Mouse (Mus musculus) heart, embryonic 16.5 days (tissue): ENCODE measurements around the gene Kat6b. TPM values are rescaled to one million over a fixed set of nuclear protein-coding genes. Genes with fewer than 3 reads are reported as not detected.
A peak's percentile ranks its signal among the peaks of the same experiment; 100 is the strongest.

Experiments used
- ATAC-seq: fragments of 200-750 bp; cut with Nextera tagmentation; replicated peaks from 2 replicates; pipeline ENCODE4 v1.8.0; 2017; ENCODE audit warnings: moderate number of reproducible peaks; ENCODE audit not compliant: insufficient read depth, low FRiP score; ENCODE audit errors: extremely low read depth
- H3K27ac ChIP-seq: fragments of 300-500 bp; sonication (generic); 2 replicates; pipeline ENCODE4 v1.5.1; 2014; ENCODE audit warnings: mild to moderate bottlenecking, low read length, control low read depth, moderate library complexity
- H3K27me3 ChIP-seq: fragments of 300-500 bp; sonication (generic); 2 replicates; pipeline ENCODE4 v1.6.1; 2014; ENCODE audit warnings: low read length, mixed read lengths; ENCODE audit not compliant: control insufficient read depth, insufficient read depth
- H3K36me3 ChIP-seq: fragments of 300-500 bp; sonication (generic); 2 replicates; pipeline ENCODE4 v1.6.1; 2014; ENCODE audit not compliant: control insufficient read depth, insufficient read depth
- H3K4me1 ChIP-seq: fragments of 300-500 bp; sonication (generic); 2 replicates; pipeline ENCODE4 v1.6.1; 2014; ENCODE audit warnings: low read length, mixed read lengths; ENCODE audit not compliant: control insufficient read depth, insufficient read depth
- H3K4me2 ChIP-seq: fragments of 300-500 bp; sonication (generic); 2 replicates; pipeline ENCODE4 v1.6.1; 2014; ENCODE audit warnings: low read depth, mild to moderate bottlenecking, control low read depth, low read length
- H3K4me3 ChIP-seq: fragments of 300-500 bp; sonication (generic); 2 replicates; pipeline ENCODE4 v1.5.1; 2014; ENCODE audit warnings: mild to moderate bottlenecking, control low read depth, low read length
- H3K9ac ChIP-seq: fragments of 300-500 bp; sonication (generic); 2 replicates; pipeline ENCODE4 v1.6.1; 2014; ENCODE audit warnings: low read length, control low read depth
- H3K9me3 ChIP-seq: fragments of 300-500 bp; sonication (generic); replicated peaks from 2 replicates; pipeline ENCODE4 v1.6.1; 2016; ENCODE audit warnings: low read length; ENCODE audit not compliant: control insufficient read depth
- WGBS: fragments of 180-500 bp; shearing (Covaris S2); extraction: QIAGEN DNeasy Blood & Tissue Kit; methylation state at CpG from one replicate; pipeline ENCODE4 v1.1.7; 2014; 5-methylcytosine and 5-hydroxymethylcytosine counted together
- polyA plus RNA-seq: library from polyadenylated mRNA; unstranded; fragments of >200 nt; fragmentation: Nextera tagmentation; extraction: Ambion mirVana; gene quantifications from 2 replicates; pipeline ENCODE4 v1.2.1, GENCODE M21; 2015

The Kat6b gene
- polyA plus RNA-seq, 1 experiment from 2014 or later = 9.4 TPM

DNA sequence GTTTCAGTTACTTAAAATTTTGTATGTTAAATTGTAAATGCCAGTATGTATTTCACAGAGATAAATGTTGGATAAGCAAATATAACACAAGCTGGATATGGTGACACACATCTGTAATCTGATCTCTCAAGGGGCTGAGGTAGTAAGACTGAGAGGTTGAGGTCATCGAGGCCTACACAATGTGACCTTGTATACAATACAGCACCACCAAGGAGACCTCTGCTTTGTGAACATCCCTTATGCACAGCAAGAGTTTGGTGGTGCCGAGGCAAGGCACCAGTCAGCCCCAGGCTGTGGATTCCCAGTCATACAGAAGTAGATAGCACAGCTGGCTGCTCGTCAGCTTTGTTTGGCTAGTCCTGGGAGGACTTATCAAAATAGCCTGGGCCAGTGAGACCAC lies 59.1 kb downstream of the Kat6b start:
- H3K27ac ChIP-seq = no peak overlapping the region
- peaks cover 14% of the 10 kb centered on the region for H3K36me3 ChIP-seq
- no peaks in the 10 kb centered on the region for H3K27me3 ChIP-seq
- no peak overlapping the region for H3K9ac ChIP-seq
- no peak overlapping the region for H3K4me2 ChIP-seq
- no peak for ATAC-seq
- peaks cover 3% of the 10 kb centered on the region; the same call in 1 of the 2 replicates for H3K9me3 ChIP-seq
- H3K4me3 ChIP-seq = no peak overlapping the region
- H3K4me1 ChIP-seq = peaks cover 25% of the 10 kb centered on the region
- 38% methylated on average over 3 of the region's 3 CpGs for WGBS

DNA sequence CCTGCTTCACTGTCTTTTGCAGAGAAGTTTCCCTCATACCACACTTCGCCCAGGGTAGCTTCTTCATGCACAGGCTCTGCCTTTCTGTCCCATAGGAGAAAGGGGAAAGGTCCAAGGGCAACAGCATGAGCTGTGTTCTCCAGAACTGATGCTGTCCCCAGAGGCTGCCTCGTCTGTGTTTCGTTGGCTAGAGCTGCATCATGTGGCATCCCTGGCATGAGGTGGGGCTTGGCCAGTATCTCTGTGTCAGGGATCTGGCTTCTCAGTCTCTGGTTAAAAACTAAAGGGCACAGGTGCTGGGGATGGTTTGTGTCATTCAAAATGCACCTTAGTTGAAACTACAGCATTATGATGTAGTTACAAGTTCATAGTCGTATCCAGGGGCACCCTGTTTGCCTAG lies 64.3 kb downstream of the Kat6b start:
- Histone ChIP-seq H3K27ac (no peak overlapping the region), H3K27me3 (no peaks in the 10 kb centered on the region), H3K4me2 (no peak overlapping the region), H3K4me1 (peaks cover 42% of the 10 kb centered on the region), H3K9ac (no peak overlapping the region), H3K4me3 (no peak overlapping the region), H3K36me3 (peaks cover 14% of the 10 kb centered on the region), H3K9me3 (peaks cover 3% of the 10 kb centered on the region; the same call in 1 of the 2 replicates)
- no peak for ATAC-seq
- WGBS = 55% methylated on average over 4 of the region's 4 CpGs

DNA sequence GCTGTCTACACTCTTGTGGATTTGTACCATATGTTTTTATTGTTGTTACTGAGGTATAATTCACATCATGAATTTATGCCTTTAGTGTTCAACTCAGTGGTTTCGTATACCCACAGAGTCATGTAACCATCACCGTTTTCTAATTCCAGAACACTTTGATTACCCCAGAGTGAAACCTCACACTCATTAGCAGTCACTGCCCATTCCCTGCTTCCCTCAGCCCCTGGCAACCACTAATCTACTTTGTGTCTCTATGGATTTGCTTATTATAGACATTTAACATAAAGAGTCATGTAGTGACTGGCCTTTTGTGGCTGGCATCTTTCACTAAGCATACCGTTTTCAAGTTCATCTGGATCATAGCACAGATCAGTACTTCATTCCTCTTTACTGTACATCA lies 65.1 kb downstream of the Kat6b start:
- Histone ChIP-seq H3K4me1 (peaks cover 41% of the 10 kb centered on the region), H3K27ac (no peak overlapping the region), H3K4me2 (no peak overlapping the region), H3K9me3 (peaks cover 3% of the 10 kb centered on the region; the same call in 1 of the 2 replicates), H3K27me3 (no peaks in the 10 kb centered on the region), H3K36me3 (peaks cover 11% of the 10 kb centered on the region), H3K4me3 (no peak overlapping the region), H3K9ac (no peak overlapping the region)
- ATAC-seq = no peak
- 70% methylated on average over 3 of the region's 3 CpGs for WGBS

DNA sequence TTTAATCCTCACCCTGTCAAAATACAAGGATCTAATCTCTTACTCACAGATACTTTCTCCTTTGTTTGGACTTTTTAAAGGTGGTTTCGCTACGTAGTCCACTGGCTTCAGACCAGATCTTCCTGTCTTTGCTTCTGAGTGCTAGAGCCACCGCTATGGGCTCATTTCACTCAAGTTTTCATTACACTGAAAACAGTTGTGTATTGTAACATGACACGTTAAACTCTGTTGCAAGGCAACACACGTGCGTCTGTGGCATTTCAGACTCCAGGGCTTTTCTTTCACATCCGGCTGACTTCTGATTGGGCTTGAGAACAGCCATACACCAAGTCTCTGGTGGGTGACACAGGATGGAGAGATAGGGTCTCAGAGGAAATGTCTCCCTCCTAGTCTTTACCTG lies 66.1 kb downstream of the Kat6b start:
- Histone ChIP-seq H3K36me3 (peaks cover 4% of the 10 kb centered on the region), H3K27me3 (no peaks in the 10 kb centered on the region), H3K9me3 (0 out of 2 replicates have a peak, but pooled peaks cover under 1% of the 10 kb centered on the region), H3K4me1 (peaks cover 48% of the 10 kb centered on the region), H3K4me2 (peak overlapping the region; percentile 14), H3K27ac (peak overlapping the region; percentile 11; the same call in 1 of the 2 replicates), H3K9ac (no peak overlapping the region), H3K4me3 (no peak overlapping the region)
- 23% methylated on average over 7 of the region's 7 CpGs for WGBS
- ATAC-seq = no peak; the same call in 1 of the 2 replicates

DNA sequence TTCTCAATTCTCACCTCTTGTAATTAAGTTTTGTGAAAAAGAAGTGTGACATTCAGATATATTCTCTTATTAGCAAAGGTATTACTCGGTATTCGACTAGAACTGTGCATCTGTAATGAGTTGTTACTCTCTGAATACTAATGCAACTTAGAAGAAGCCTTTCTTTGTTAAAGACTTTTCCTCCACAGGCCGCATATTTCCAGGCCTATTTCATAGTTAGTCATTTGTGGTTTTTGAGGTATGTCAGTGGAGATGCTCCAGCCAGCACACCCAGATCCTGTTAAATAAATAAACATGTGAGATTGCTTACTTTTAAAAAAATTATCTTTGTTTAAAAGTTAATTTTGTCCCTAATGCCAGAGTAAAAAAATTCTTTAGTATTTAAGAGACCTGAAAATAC lies 66.7 kb downstream of the Kat6b start:
- H3K36me3 ChIP-seq = no peaks in the 10 kb centered on the region
- ATAC-seq = no peak
- H3K4me2 ChIP-seq = no peak overlapping the region
- WGBS = 78% methylated on average over 3 of the region's 3 CpGs
- H3K9me3 ChIP-seq = no peaks in the 10 kb centered on the region
- H3K9ac ChIP-seq = no peak overlapping the region
- no peak overlapping the region for H3K4me3 ChIP-seq
- no peak overlapping the region for H3K27ac ChIP-seq
- H3K4me1 ChIP-seq = peaks cover 48% of the 10 kb centered on the region
- H3K27me3 ChIP-seq = no peaks in the 10 kb centered on the region

DNA sequence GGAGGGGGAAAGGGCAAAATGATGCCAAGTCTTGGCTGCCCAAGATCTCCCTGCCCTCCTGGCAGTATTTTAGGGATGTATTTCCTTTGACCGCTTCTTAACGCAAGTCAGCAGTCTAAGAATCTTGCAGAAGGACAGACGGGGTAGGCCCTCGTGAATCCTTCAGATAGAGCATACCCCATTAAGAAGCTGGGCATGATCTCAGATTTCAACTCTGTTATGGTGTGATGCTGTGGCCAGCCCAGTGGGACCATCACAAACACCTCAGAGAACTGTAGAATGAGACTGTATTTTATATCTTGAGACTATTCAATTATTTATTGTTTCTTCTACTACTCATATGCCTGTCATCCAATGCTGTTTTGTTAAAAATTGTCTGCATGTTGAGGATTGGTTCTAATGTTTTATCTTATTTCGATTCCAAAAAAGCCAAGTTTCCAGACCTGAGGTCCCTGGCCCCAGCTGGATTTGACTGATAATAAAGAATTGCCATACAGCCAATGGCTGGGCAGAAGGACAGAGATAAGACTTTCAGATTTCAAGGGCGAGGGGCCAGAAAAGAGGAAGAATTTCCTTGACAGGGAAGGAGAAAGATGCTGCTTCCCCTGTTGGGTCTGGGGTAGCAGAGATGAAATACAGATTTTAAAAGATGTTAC lies 67.8 kb downstream of the Kat6b start:
- H3K27me3 ChIP-seq = no peaks in the 10 kb centered on the region
- 56% methylated on average over 6 of the region's 6 CpGs for WGBS
- H3K27ac ChIP-seq = no peak overlapping the region
- no peaks in the 10 kb centered on the region for H3K36me3 ChIP-seq
- ATAC-seq = no peak
- no peak overlapping the region for H3K4me2 ChIP-seq
- H3K9ac ChIP-seq = no peak overlapping the region
- no peaks in the 10 kb centered on the region for H3K9me3 ChIP-seq
- H3K4me1 ChIP-seq = peaks cover 48% of the 10 kb centered on the region
- no peak overlapping the region for H3K4me3 ChIP-seq

DNA sequence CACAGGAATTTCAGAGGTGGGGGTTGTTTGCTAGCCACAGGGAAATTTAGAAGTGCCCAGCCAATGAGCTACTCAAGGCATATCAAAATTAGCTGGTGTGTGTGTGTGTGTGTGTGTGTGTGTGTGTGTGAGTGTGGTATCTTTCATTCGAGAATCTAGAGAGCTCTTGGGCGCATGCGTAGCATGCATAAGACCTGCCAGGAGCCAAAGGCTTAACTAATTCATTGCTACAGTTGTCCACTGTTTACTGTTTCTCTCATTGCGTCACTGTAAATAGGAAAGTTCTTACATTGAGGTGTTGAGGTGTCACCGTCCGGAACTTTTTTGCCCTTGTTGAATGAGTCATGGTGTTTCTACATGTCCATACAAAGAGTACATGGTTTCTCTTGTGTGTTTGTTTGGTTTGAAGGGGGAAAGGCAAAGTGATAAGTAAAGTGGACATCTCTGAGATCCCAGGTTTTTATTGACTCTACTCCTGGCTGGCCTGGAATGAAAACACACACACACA lies 68.4 kb downstream of the Kat6b start:
- H3K9me3 ChIP-seq = no peaks in the 10 kb centered on the region
- no peak overlapping the region for H3K4me3 ChIP-seq
- H3K4me1 ChIP-seq = peaks cover 47% of the 10 kb centered on the region
- H3K27ac ChIP-seq = no peak overlapping the region
- no peak for ATAC-seq
- H3K4me2 ChIP-seq = no peak overlapping the region
- no peaks in the 10 kb centered on the region for H3K27me3 ChIP-seq
- H3K9ac ChIP-seq = no peak overlapping the region
- WGBS = 50% methylated on average over 6 of the region's 6 CpGs
- no peaks in the 10 kb centered on the region for H3K36me3 ChIP-seq

DNA sequence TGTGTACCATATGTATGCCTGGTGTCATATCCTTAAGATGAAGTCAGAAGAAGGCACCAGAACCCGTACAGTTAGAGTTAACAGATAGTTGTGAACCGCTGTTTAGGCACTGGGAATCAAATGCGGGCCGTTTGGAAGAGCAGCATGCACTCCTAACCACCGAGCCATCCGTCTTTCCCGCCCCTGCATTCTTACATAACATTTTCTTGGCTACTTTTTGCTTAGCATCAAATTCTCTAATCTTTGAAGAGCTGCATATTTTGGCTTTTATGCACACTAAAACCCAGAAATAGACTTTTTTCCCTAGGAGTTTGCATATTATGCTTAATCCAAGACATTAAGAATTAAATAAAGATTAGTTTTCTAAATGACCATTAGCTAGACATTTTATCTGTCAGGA lies 69.3 kb downstream of the Kat6b start:
- 71% methylated on average over 7 of the region's 7 CpGs for WGBS
- Histone ChIP-seq H3K4me2 (no peak overlapping the region), H3K4me3 (no peak overlapping the region), H3K27ac (no peak overlapping the region), H3K4me1 (peaks cover 40% of the 10 kb centered on the region), H3K36me3 (no peaks in the 10 kb centered on the region), H3K9ac (no peak overlapping the region), H3K27me3 (no peaks in the 10 kb centered on the region), H3K9me3 (no peaks in the 10 kb centered on the region)
- ATAC-seq = no peak

DNA sequence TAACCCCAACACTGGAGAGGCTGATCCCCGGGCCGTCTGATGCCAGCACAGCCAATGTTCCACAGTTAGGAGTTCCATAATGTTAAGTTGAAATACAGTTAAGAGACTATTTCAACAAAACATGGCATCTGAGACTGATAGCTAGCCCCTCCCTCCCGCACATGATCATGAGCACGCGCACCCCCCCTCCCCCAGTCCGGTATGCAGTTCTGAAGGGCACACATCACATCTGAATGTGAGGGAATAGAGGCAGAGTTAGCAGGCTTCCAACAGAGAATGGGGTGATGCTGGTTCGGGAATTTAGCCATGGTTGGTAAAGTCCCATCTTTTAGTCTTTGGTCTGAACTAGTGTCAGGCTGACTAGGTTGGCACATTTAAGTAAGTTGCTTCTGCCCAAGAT lies 70.4 kb downstream of the Kat6b start:
- no peak overlapping the region for H3K9ac ChIP-seq
- no peak overlapping the region for H3K4me2 ChIP-seq
- WGBS = 88% methylated on average over 7 of the region's 7 CpGs
- no peak overlapping the region for H3K27ac ChIP-seq
- no peak overlapping the region for H3K4me3 ChIP-seq
- H3K27me3 ChIP-seq = no peaks in the 10 kb centered on the region
- ATAC-seq = no peak
- no peaks in the 10 kb centered on the region for H3K9me3 ChIP-seq
- no peaks in the 10 kb centered on the region for H3K36me3 ChIP-seq
- peaks cover 36% of the 10 kb centered on the region for H3K4me1 ChIP-seq
